Mouse (Mus musculus): ENCODE results near the gene Ddx39b. TPM values are rescaled to one million over a fixed set of nuclear protein-coding genes. Genes with fewer than 3 reads are reported as not detected.

Gene Ddx39b
- polyA plus RNA-seq, 1 experiment from 2014 or later, result 523 TPM

- Histone ChIP-seq H3K4me3 (no peak overlapping the region), H3K4me1 (peaks cover 45% of the 10 kb centered on the region), H3K9ac (no peak overlapping the region), H3K27me3 (no peaks in the 10 kb centered on the region), H3K9me3 (no peaks in the 10 kb centered on the region), H3K36me3 (peaks cover 3% of the 10 kb centered on the region; the same call in 1 of the 2 replicates), H3K4me2 (no peak overlapping the region), H3K27ac (no peak overlapping the region)
- no peak for ATAC-seq (ENCODE audit: borderline replicate concordance, extremely low read depth, low FRiP score, low TSS enrichment)
- 76% methylated on average over 9 of the region's 9 CpGs for WGBS
These were observed 4.5 kb upstream of the Ddx39b start for GRCm38 (mm10) chr17:35236996-35237395.

- WGBS, result 86% methylated on average over 12 of the region's 12 CpGs
- Histone ChIP-seq H3K27me3 (no peaks in the 10 kb centered on the region), H3K4me3 (no peak overlapping the region), H3K4me1 (peaks cover 43% of the 10 kb centered on the region), H3K36me3 (peaks cover 3% of the 10 kb centered on the region; the same call in 1 of the 2 replicates), H3K27ac (no peak overlapping the region), H3K9me3 (no peaks in the 10 kb centered on the region), H3K9ac (no peak overlapping the region), H3K4me2 (no peak overlapping the region)
- no peak for ATAC-seq (ENCODE audit: borderline replicate concordance, extremely low read depth, low FRiP score, low TSS enrichment)
These were observed 4.0 kb upstream of the Ddx39b start for GRCm38 (mm10) chr17:35237504-35237903.

DNA sequence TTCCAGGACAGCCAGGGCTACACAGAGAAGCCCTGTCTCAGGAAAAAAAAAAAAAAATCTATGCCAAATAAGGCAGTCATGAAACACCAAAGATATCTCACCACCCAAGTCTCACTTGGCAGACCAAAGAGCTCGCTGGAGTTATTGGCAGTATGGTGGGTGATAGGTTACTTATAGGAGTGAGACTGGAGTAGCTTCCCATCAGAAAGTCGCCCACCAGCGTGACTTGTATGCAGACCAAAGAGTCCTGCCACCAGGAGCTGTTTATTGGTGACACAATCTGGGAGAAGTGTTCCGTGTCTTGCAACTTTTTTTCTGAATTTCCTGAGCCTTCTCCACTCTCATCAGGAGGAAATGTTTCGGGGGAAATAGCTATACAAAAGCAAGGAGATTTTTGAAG is 1.8 kb upstream of the Ddx39b start:
- no peak overlapping the region for H3K4me3 ChIP-seq
- peak overlapping the region; percentile 8; the same call in 1 of the 2 replicates for H3K9ac ChIP-seq
- peaks cover 38% of the 10 kb centered on the region for H3K4me1 ChIP-seq
- no peak for ATAC-seq (ENCODE audit: borderline replicate concordance, extremely low read depth, low FRiP score, low TSS enrichment)
- H3K36me3 ChIP-seq, result peaks cover 19% of the 10 kb centered on the region
- no peaks in the 10 kb centered on the region for H3K9me3 ChIP-seq
- H3K27ac ChIP-seq, result no peak overlapping the region
- WGBS, result 75% methylated on average over 5 of the region's 5 CpGs
- H3K27me3 ChIP-seq, result no peaks in the 10 kb centered on the region
- no peak overlapping the region for H3K4me2 ChIP-seq

DNA sequence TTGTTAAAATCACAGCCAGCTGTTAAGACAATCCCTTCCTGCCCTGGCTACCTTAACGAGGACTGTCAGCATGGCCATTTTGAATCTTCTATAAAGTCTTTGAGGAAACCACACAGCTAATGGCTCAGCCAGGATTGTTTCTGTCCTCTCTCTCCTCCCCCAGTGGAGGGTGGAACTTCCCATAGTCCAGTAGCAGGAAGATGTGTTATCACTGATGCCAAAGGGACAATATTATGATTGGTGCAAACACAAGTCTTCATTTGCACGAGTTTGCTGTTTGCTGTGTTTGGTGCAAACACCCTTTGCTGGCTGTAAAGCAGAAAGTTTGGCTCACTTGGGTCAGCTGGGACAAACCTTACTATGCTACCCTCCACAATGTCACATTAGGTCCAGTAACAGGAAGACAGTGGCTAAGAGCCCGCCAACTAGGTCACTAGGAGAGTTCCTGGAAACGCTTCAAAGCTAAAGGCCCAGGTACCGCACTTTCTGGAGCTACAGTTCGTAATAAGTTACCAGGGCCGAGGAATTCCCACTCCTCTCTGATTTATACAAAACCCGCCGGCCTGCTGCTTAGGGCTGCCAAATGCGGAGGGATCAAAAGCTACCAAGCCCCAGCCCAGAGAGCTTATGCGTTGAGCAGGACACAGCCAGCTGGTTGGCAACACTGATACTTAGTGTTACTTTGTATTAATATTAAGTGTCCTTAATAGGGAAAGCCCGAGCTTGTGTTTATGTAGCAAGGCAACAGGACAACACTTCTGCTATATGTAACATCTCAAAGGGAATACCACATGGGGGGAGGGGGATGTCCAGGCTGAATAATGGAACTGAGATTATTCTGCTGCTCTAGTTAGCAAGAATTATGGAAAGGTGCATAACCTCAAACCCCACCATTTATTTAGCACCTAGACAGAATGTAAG is 902 bp upstream of the Ddx39b start:
- Histone ChIP-seq H3K4me1 (peaks cover 44% of the 10 kb centered on the region), H3K4me3 (peak overlapping the region; percentile 81), H3K27ac (peak overlapping the region; percentile 98), H3K9me3 (no peaks in the 10 kb centered on the region), H3K27me3 (no peaks in the 10 kb centered on the region), H3K4me2 (peak overlapping the region; percentile 80), H3K9ac (peak overlapping the region; percentile 94), H3K36me3 (peaks cover 29% of the 10 kb centered on the region)
- WGBS, result 24% methylated on average over 12 of the region's 12 CpGs
- ATAC-seq (ENCODE audit: borderline replicate concordance, extremely low read depth, low FRiP score, low TSS enrichment), result no peak

DNA sequence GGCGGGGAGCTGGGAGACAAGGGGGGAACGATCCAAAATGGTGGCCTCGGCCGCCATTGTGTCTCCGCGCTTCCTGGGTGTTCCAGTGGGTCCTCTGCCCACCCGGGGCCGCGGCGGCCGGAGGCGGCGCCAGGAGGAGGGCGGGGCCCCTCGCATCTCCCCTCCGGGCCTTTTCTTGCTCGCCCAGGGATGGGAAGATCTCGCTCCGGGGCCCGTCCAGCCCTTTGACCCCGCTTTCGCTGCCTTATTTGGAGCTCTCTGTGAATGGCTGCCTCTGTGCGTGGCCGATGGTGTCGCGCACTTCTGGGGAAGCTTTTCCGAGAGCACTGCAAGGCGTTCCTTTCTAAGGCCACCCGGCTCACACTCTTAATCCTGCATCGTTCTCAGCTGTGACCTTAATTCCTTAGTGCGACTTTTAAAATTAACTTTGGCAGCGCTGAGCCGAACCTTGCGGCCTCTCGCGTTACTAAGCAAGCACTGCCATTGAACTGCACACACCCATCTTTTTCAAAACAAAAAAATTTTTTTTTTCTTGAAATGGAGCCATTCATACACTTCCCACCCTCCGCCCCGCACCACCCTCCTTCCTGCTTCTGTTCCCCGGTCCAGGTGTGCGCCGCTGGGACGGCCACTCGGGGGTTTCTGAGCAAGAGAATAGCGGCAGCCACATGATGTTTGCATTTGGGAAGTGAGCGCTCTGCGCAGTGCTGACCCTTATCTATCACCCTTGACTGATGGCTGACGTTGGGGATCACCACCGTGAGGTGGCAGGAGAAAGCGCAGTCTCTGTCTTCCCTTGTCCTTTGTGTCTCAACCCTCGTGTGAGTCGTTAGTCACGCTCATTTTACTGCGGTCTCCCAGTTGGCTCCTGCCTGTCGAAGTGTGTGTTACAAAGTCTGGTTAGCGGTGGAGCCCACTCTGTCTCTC is 732 bp downstream of the Ddx39b start:
- Histone ChIP-seq H3K9ac (peak overlapping the region; percentile 94), H3K4me3 (peak overlapping the region; percentile 81), H3K9me3 (no peaks in the 10 kb centered on the region), H3K27me3 (no peaks in the 10 kb centered on the region), H3K27ac (peak overlapping the region; percentile 98), H3K36me3 (peaks cover 45% of the 10 kb centered on the region), H3K4me2 (peak overlapping the region; percentile 80), H3K4me1 (peaks cover 47% of the 10 kb centered on the region)
- peak; percentile 48 for ATAC-seq (ENCODE audit: borderline replicate concordance, extremely low read depth, low FRiP score, low TSS enrichment)
- WGBS, result under 1% methylated on average over 55 of the region's 55 CpGs

- peak overlapping the region; percentile 94 for H3K9ac ChIP-seq
- H3K36me3 ChIP-seq, result peaks cover 50% of the 10 kb centered on the region
- no peaks in the 10 kb centered on the region for H3K9me3 ChIP-seq
- ATAC-seq (ENCODE audit: borderline replicate concordance, extremely low read depth, low FRiP score, low TSS enrichment), result no peak
- peak overlapping the region; percentile 81 for H3K4me3 ChIP-seq
- H3K27ac ChIP-seq, result peak overlapping the region; percentile 98
- no peaks in the 10 kb centered on the region for H3K27me3 ChIP-seq
- H3K4me2 ChIP-seq, result peak overlapping the region; percentile 80
- H3K4me1 ChIP-seq, result peaks cover 47% of the 10 kb centered on the region
- whole genome bisulfite sequencing, result 5% methylated on average over 16 of the region's 16 CpGs
These were observed 1.5 kb downstream of the Ddx39b start for GRCm38 (mm10) chr17:35243086-35243485.

DNA sequence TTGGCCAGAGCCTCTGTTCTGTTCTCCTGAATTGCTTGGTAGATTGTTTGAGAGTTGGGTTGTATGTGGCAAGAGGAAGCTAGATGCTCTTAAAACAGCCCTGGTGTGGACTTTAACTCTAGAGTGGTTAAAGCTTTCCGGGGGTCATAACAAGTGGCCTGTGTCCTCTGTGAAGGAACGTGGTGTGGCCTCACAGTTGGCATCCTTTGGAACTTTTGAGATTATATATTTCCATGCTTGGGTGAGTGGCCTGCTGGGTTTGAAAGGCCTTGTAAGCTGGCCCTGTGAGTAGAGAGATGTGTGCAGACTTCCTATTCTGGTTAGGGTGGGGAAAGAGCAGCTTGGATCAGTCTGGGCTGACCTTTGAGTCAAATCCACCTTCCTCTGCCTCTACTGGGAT is 3.5 kb downstream of the Ddx39b start:
- Histone ChIP-seq H3K4me3 (no peak overlapping the region), H3K4me1 (peaks cover 47% of the 10 kb centered on the region), H3K27me3 (no peaks in the 10 kb centered on the region), H3K36me3 (peaks cover 69% of the 10 kb centered on the region), H3K9ac (0 out of 2 replicates have a peak overlapping the region, but pooled peaks have one; percentile 11), H3K9me3 (no peaks in the 10 kb centered on the region), H3K27ac (no peak overlapping the region), H3K4me2 (peak overlapping the region; percentile 80; the same call in 1 of the 2 replicates)
- 53% methylated on average over 2 of the region's 2 CpGs for WGBS
- ATAC-seq (ENCODE audit: borderline replicate concordance, extremely low read depth, low FRiP score, low TSS enrichment), result no peak

- no peak for ATAC-seq (ENCODE audit: borderline replicate concordance, extremely low read depth, low FRiP score, low TSS enrichment)
- Histone ChIP-seq H3K9ac (no peak overlapping the region), H3K36me3 (peaks cover 79% of the 10 kb centered on the region), H3K9me3 (no peaks in the 10 kb centered on the region), H3K4me1 (peaks cover 38% of the 10 kb centered on the region), H3K4me3 (no peak overlapping the region), H3K4me2 (peak overlapping the region; percentile 80; the same call in 1 of the 2 replicates), H3K27me3 (no peaks in the 10 kb centered on the region), H3K27ac (no peak overlapping the region)
- WGBS, result 73% methylated on average over 15 of the region's 15 CpGs
These were observed 4.4 kb downstream of the Ddx39b start for GRCm38 (mm10) chr17:35245731-35246623.

- Histone ChIP-seq H3K4me3 (no peak overlapping the region), H3K4me1 (peaks cover 37% of the 10 kb centered on the region), H3K27me3 (no peaks in the 10 kb centered on the region), H3K36me3 (peaks cover 89% of the 10 kb centered on the region), H3K9me3 (no peaks in the 10 kb centered on the region), H3K27ac (no peak overlapping the region), H3K4me2 (no peak overlapping the region), H3K9ac (no peak overlapping the region)
- no peak for ATAC-seq (ENCODE audit: borderline replicate concordance, extremely low read depth, low FRiP score, low TSS enrichment)
- 73% methylated on average over 7 of the region's 7 CpGs for WGBS
These were observed 5.6 kb downstream of the Ddx39b start for GRCm38 (mm10) chr17:35247144-35247543.

GRCm38 (mm10) chr17:35248986-35249385 is 7.4 kb downstream of the Ddx39b start:
- no peak for ATAC-seq (ENCODE audit: borderline replicate concordance, extremely low read depth, low FRiP score, low TSS enrichment)
- no peak overlapping the region for H3K27ac ChIP-seq
- no peak overlapping the region for H3K4me2 ChIP-seq
- no peak overlapping the region for H3K9ac ChIP-seq
- peaks cover 27% of the 10 kb centered on the region for H3K4me1 ChIP-seq
- WGBS, result 79% methylated on average over 14 of the region's 14 CpGs
- no peaks in the 10 kb centered on the region for H3K9me3 ChIP-seq
- H3K4me3 ChIP-seq, result no peak overlapping the region
- peaks cover 97% of the 10 kb centered on the region for H3K36me3 ChIP-seq
- no peaks in the 10 kb centered on the region for H3K27me3 ChIP-seq

All from lung, embryonic 15.5 days (tissue).